Mouse (Mus musculus) liver, embryonic 15.5 days (tissue): Measurements from ENCODE around the gene Tcam1. TPM values are rescaled to one million over a fixed set of nuclear protein-coding genes. Genes with fewer than 3 reads are reported as not detected.

Experiments used
- ATAC-seq: fragments of 200-750 bp; cut with Nextera tagmentation; 2 replicates; pipeline ENCODE4 v1.8.0; 2017; ENCODE audit warnings: moderate number of reproducible peaks, mild to moderate bottlenecking, moderate library complexity; ENCODE audit not compliant: insufficient read depth
- H3K27ac ChIP-seq: fragments of 300-500 bp; sonication (generic); replicated peaks from 2 replicates; pipeline ENCODE4 v1.5.1; 2015; ENCODE audit warnings: mild to moderate bottlenecking, inconsistent platforms
- H3K27me3 ChIP-seq: fragments of 300-500 bp; sonication (generic); 2 replicates; pipeline ENCODE4 v1.6.1; 2015; ENCODE audit warnings: mild to moderate bottlenecking, inconsistent platforms
- H3K36me3 ChIP-seq: fragments of 300-500 bp; sonication (generic); replicated peaks from 2 replicates; pipeline ENCODE4 v1.6.1; 2015; ENCODE audit warnings: moderate library complexity, mild to moderate bottlenecking, inconsistent platforms
- H3K4me1 ChIP-seq: fragments of 300-500 bp; sonication (generic); replicated peaks from 2 replicates; pipeline ENCODE4 v1.6.1; 2015; ENCODE audit warnings: inconsistent platforms
- H3K4me2 ChIP-seq: fragments of 300-500 bp; sonication (generic); 2 replicates; pipeline ENCODE4 v1.6.1; 2015; ENCODE audit warnings: moderate library complexity, mild to moderate bottlenecking, inconsistent platforms
- H3K4me3 ChIP-seq: fragments of 300-500 bp; sonication (generic); replicated peaks from 2 replicates; pipeline ENCODE4 v1.5.1; 2015; ENCODE audit warnings: mild to moderate bottlenecking, inconsistent platforms
- H3K9ac ChIP-seq: fragments of 300-500 bp; sonication (generic); 2 replicates; pipeline ENCODE4 v1.6.1; 2015; ENCODE audit warnings: moderate library complexity, mild to moderate bottlenecking, inconsistent platforms
- H3K9me3 ChIP-seq: fragments of 300-500 bp; sonication (generic); replicated peaks from 2 replicates; pipeline ENCODE4 v1.6.1; 2016; ENCODE audit warnings: inconsistent platforms
- WGBS: fragments of 180-500 bp; shearing (Covaris S2); methylation state at CpG from one replicate; pipeline ENCODE4 v1.1.7; 2015; ENCODE audit warnings: mixed read lengths; ENCODE audit not compliant: insufficient replicate concordance; 5-methylcytosine and 5-hydroxymethylcytosine counted together
- polyA plus RNA-seq: library from polyadenylated mRNA; unstranded; fragments of >200 nt; fragmentation: Nextera tagmentation; extraction: Ambion mirVana; gene quantifications from 2 replicates; pipeline ENCODE4 v1.2.1, GENCODE M21; 2015

The Tcam1 gene
- polyA plus RNA-seq, 1 experiment from 2014 or later: 0.09 TPM

GRCm38 (mm10) chr11:106273811-106274210 is 2.7 kb upstream of the Tcam1 start:
- Histone ChIP-seq H3K4me2 (peak overlapping the region; percentile 92), H3K4me3 (peak overlapping the region; percentile 99), H3K9ac (no peak overlapping the region), H3K27ac (peak overlapping the region; percentile 85), H3K9me3 (no peaks in the 10 kb centered on the region), H3K27me3 (no peaks in the 10 kb centered on the region; the same call in 1 of the 2 replicates), H3K36me3 (no peaks in the 10 kb centered on the region), H3K4me1 (peaks cover 49% of the 10 kb centered on the region)
- ATAC-seq: no peak
- 74% methylated on average over 6 of the region's 6 CpGs for WGBS

- Histone ChIP-seq H3K9me3 (no peaks in the 10 kb centered on the region), H3K9ac (no peak overlapping the region), H3K4me2 (no peak overlapping the region), H3K27ac (peak overlapping the region; percentile 3; the same call in 1 of the 2 replicates), H3K27me3 (no peaks in the 10 kb centered on the region; the same call in 1 of the 2 replicates), H3K4me3 (no peak overlapping the region), H3K36me3 (no peaks in the 10 kb centered on the region), H3K4me1 (peaks cover 43% of the 10 kb centered on the region)
- ATAC-seq: no peak
- WGBS: 65% methylated on average over 1 of the region's 1 CpGs
Measured at GRCm38 (mm10) chr11:106274374-106274773, 2.1 kb upstream of the Tcam1 start.

DNA sequence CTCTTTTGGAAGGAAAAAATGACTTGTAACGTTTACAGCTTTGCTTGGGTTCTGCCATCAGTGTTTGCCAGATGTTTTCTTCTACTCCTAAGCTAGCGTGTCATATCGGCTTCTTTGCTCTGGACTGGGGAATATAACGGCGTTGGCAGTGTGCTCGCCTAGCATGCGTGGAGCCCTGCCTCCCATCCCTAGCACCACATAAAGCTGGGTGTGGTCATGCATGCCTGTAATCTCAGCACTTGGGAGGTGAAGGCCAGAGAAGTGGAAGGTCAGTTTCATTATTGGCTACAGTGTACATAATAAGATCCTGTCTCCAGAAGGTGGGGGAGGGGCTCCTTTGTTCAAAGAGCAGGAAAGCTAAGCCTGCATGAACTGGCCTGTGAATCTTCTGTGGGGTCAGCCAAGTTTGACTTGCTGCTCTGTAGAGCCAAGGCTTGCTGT is 1.5 kb upstream of the Tcam1 start:
- Histone ChIP-seq H3K9me3 (no peaks in the 10 kb centered on the region), H3K27me3 (no peaks in the 10 kb centered on the region; the same call in 1 of the 2 replicates), H3K4me2 (no peak overlapping the region), H3K9ac (no peak overlapping the region), H3K4me3 (no peak overlapping the region), H3K4me1 (peaks cover 40% of the 10 kb centered on the region), H3K36me3 (no peaks in the 10 kb centered on the region), H3K27ac (no peak overlapping the region)
- 73% methylated on average over 7 of the region's 7 CpGs for WGBS
- no peak for ATAC-seq

GRCm38 (mm10) chr11:106282452-106282851 is 6.0 kb downstream of the Tcam1 start:
- Histone ChIP-seq H3K4me2 (no peak overlapping the region), H3K4me3 (no peak overlapping the region), H3K27me3 (no peaks in the 10 kb centered on the region; the same call in 1 of the 2 replicates), H3K9ac (no peak overlapping the region), H3K36me3 (no peaks in the 10 kb centered on the region), H3K4me1 (no peaks in the 10 kb centered on the region), H3K27ac (no peak overlapping the region), H3K9me3 (no peaks in the 10 kb centered on the region)
- ATAC-seq: no peak
- 62% methylated on average over 6 of the region's 6 CpGs for WGBS

- no peak for ATAC-seq
- Histone ChIP-seq H3K27ac (no peak overlapping the region), H3K9ac (no peak overlapping the region), H3K4me1 (no peaks in the 10 kb centered on the region), H3K9me3 (no peaks in the 10 kb centered on the region), H3K4me3 (no peak overlapping the region), H3K27me3 (no peaks in the 10 kb centered on the region), H3K4me2 (no peak overlapping the region), H3K36me3 (no peaks in the 10 kb centered on the region)
- WGBS: 55% methylated on average over 4 of the region's 4 CpGs
Measured at GRCm38 (mm10) chr11:106283371-106283770, 6.9 kb downstream of the Tcam1 start.

DNA sequence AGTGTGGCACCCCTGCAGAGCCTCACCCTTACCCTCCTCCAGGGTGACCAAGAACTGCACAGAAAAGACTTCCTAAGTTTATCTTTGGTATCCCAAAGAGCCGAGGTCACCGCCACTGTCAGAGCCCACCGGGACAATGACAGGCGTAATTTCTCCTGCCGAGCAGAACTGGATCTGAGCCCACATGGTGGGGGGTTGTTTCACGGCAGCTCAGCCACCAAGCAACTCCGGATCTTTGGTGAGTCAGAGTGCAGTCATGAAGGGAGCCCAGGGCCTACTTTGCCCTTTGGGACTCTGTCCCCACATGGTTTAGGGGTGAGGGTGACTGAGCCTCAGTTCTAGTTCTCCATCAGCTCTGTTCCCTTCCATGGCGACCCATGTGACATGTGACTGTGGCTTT is 7.7 kb downstream of the Tcam1 start:
- Histone ChIP-seq H3K27ac (no peak overlapping the region), H3K4me2 (no peak overlapping the region), H3K9me3 (no peaks in the 10 kb centered on the region), H3K27me3 (no peaks in the 10 kb centered on the region), H3K4me3 (no peak overlapping the region), H3K36me3 (no peaks in the 10 kb centered on the region), H3K9ac (no peak overlapping the region), H3K4me1 (no peaks in the 10 kb centered on the region)
- 64% methylated on average over 8 of the region's 8 CpGs for WGBS
- no peak for ATAC-seq

- no peaks in the 10 kb centered on the region for H3K9me3 ChIP-seq
- no peak overlapping the region for H3K4me2 ChIP-seq
- no peaks in the 10 kb centered on the region for H3K27me3 ChIP-seq
- no peaks in the 10 kb centered on the region for H3K36me3 ChIP-seq
- no peak overlapping the region for H3K4me3 ChIP-seq
- no peak overlapping the region for H3K27ac ChIP-seq
- no peak overlapping the region for H3K9ac ChIP-seq
- WGBS: 71% methylated on average over 7 of the region's 7 CpGs
- ATAC-seq: no peak
- no peaks in the 10 kb centered on the region for H3K4me1 ChIP-seq
Measured at GRCm38 (mm10) chr11:106286206-106286605, 9.7 kb downstream of the Tcam1 start.

GRCm38 (mm10) chr11:106286987-106287386 is 10.5 kb downstream of the Tcam1 start:
- no peak overlapping the region for H3K4me3 ChIP-seq
- H3K9ac ChIP-seq: no peak overlapping the region
- H3K4me1 ChIP-seq: no peaks in the 10 kb centered on the region
- H3K4me2 ChIP-seq: no peak overlapping the region
- no peaks in the 10 kb centered on the region for H3K27me3 ChIP-seq
- H3K36me3 ChIP-seq: no peaks in the 10 kb centered on the region
- 61% methylated on average over 11 of the region's 11 CpGs for WGBS
- no peak overlapping the region for H3K27ac ChIP-seq
- H3K9me3 ChIP-seq: no peaks in the 10 kb centered on the region
- no peak for ATAC-seq

GRCm38 (mm10) chr11:106289369-106289768 is 12.9 kb downstream of the Tcam1 start:
- Histone ChIP-seq H3K27ac (no peak overlapping the region), H3K9me3 (no peaks in the 10 kb centered on the region), H3K36me3 (no peaks in the 10 kb centered on the region), H3K4me3 (no peak overlapping the region), H3K27me3 (no peaks in the 10 kb centered on the region), H3K4me1 (no peaks in the 10 kb centered on the region), H3K4me2 (no peak overlapping the region), H3K9ac (no peak overlapping the region)
- ATAC-seq: no peak
- 65% methylated on average over 8 of the region's 8 CpGs for WGBS

GRCm38 (mm10) chr11:106290376-106290775 is 13.9 kb downstream of the Tcam1 start:
- ATAC-seq: no peak

GRCm38 (mm10) chr11:106291861-106292260 is 15.4 kb downstream of the Tcam1 start:
- WGBS: 55% methylated on average over 2 of the region's 2 CpGs
- Histone ChIP-seq H3K27me3 (no peaks in the 10 kb centered on the region), H3K4me3 (no peak overlapping the region), H3K27ac (no peak overlapping the region), H3K36me3 (no peaks in the 10 kb centered on the region), H3K9ac (no peak overlapping the region), H3K4me2 (no peak overlapping the region), H3K4me1 (no peaks in the 10 kb centered on the region), H3K9me3 (no peaks in the 10 kb centered on the region)
- no peak for ATAC-seq

More at GRCm38 (mm10) chr11:106290376-106290775, 13.9 kb downstream of the Tcam1 start:
- no peaks in the 10 kb centered on the region for H3K4me1 ChIP-seq
- H3K27ac ChIP-seq: no peak overlapping the region
- WGBS: 70% methylated on average over 5 of the region's 5 CpGs
- H3K9ac ChIP-seq: no peak overlapping the region
- H3K36me3 ChIP-seq: no peaks in the 10 kb centered on the region
- no peak overlapping the region for H3K4me3 ChIP-seq
- no peaks in the 10 kb centered on the region for H3K9me3 ChIP-seq
- no peaks in the 10 kb centered on the region for H3K27me3 ChIP-seq
- no peak overlapping the region for H3K4me2 ChIP-seq

DNA sequence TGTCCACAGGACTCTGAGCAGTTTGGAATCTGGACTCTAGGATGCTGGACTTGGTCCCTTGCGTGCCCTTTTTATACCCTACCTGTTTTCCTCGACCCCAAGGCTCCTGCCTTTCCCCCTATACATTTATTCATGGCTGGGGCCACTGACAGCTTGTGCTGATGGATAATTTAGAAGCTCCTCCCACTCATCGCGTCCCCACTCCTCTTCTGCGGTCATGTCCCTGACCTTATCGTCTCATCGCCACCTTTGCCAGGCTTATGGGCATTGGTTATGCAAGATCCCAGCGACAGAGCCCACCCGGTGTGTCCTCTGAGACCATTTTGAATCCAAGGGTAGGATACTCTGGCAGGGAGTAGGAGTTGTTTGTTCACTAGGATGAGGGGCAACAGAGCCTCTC is 25.3 kb downstream of the Tcam1 start, which contains the start of gene Gh:
Gh (minus strand) TSS at position 101 of the 400 bp plus-strand sequence.
- H3K27me3 ChIP-seq: no peaks in the 10 kb centered on the region
- no peak within 1 kb of the TSS for H3K27ac ChIP-seq
- no peaks in the 10 kb centered on the region for H3K4me1 ChIP-seq
- 68% methylated on average over 9 of the region's 9 CpGs for WGBS
- no peak within 1 kb of the TSS for H3K9ac ChIP-seq
- no peak within 1 kb of the TSS for H3K4me2 ChIP-seq
- no peaks in the 10 kb centered on the region for H3K36me3 ChIP-seq
- no peak for ATAC-seq
- no peak within 1 kb of the TSS for H3K4me3 ChIP-seq
- no peaks in the 10 kb centered on the region for H3K9me3 ChIP-seq
